Mouse (Mus musculus) embryonic facial prominence, embryonic 11.5 days (tissue): ENCODE data around the gene Pip5kl1. TPM values are rescaled to one million over a fixed set of nuclear protein-coding genes. Genes with fewer than 3 reads are reported as not detected.
A peak's percentile ranks its signal among the peaks of the same experiment; 100 is the strongest.

Experiments used
- ATAC-seq: fragments of 200-750 bp; cut with Nextera tagmentation; replicated peaks from 2 replicates; pipeline ENCODE4 v1.8.0; 2017; ENCODE audit warnings: low read depth; ENCODE audit not compliant: insufficient number of reproducible peaks, low FRiP score, low TSS enrichment
- DNase-seq: peaks from one replicate; pipeline ENCODE4 v3.0.0-alpha.2; 2015; ENCODE audit warnings: low spot score
- H3K27ac ChIP-seq: fragments of 300-500 bp; sonication (generic); replicated peaks from 2 replicates; pipeline ENCODE4 v1.5.1; 2014; ENCODE audit warnings: mild to moderate bottlenecking, low read depth, low read length, control low read depth
- H3K27me3 ChIP-seq: fragments of 300-500 bp; sonication (generic); 2 replicates; pipeline ENCODE4 v1.6.1; 2014; ENCODE audit warnings: mild to moderate bottlenecking, low read length, moderate library complexity, mixed read lengths; ENCODE audit not compliant: control insufficient read depth, insufficient read depth
- H3K36me3 ChIP-seq: fragments of 300-500 bp; sonication (generic); replicated peaks from 2 replicates; pipeline ENCODE4 v1.6.1; 2014; ENCODE audit warnings: low read depth, mild to moderate bottlenecking, low read length, moderate library complexity, mixed read lengths; ENCODE audit not compliant: control insufficient read depth, insufficient read depth
- H3K4me1 ChIP-seq: fragments of 300-500 bp; sonication (generic); 2 replicates; pipeline ENCODE4 v1.6.1; 2014; ENCODE audit warnings: low read length, mixed read lengths; ENCODE audit not compliant: control insufficient read depth, insufficient read depth
- H3K4me2 ChIP-seq: fragments of 300-500 bp; sonication (generic); 2 replicates; pipeline ENCODE4 v1.6.1; 2014; ENCODE audit warnings: low read depth, mild to moderate bottlenecking, control low read depth, low read length, moderate library complexity
- H3K4me3 ChIP-seq: fragments of 300-500 bp; sonication (generic); 2 replicates; pipeline ENCODE4 v1.5.1; 2014; ENCODE audit warnings: low read depth, low read length, control low read depth
- H3K9ac ChIP-seq: fragments of 300-500 bp; sonication (generic); replicated peaks from 2 replicates; pipeline ENCODE4 v1.6.1; 2014; ENCODE audit warnings: mild to moderate bottlenecking, control low read depth, low read length
- H3K9me3 ChIP-seq: fragments of 300-500 bp; sonication (generic); replicated peaks from 2 replicates; pipeline ENCODE4 v1.6.1; 2016; ENCODE audit warnings: mild to moderate bottlenecking, low read length, inconsistent platforms, mixed read lengths; ENCODE audit not compliant: control insufficient read depth
- WGBS: fragments of 180-500 bp; shearing (Covaris S2); extraction: QIAGEN DNeasy Blood & Tissue Kit; methylation state at CpG from one replicate; pipeline ENCODE4 v1.1.7; 2014; 5-methylcytosine and 5-hydroxymethylcytosine counted together
- polyA plus RNA-seq: library from polyadenylated mRNA; unstranded; fragments of >200 nt; fragmentation: Nextera tagmentation; extraction: Ambion mirVana; gene quantifications from 2 replicates; pipeline ENCODE4 v1.2.1, GENCODE M21; 2014

Gene Pip5kl1
- polyA plus RNA-seq, 1 experiment from 2014 or later: 3.3 TPM

DNA sequence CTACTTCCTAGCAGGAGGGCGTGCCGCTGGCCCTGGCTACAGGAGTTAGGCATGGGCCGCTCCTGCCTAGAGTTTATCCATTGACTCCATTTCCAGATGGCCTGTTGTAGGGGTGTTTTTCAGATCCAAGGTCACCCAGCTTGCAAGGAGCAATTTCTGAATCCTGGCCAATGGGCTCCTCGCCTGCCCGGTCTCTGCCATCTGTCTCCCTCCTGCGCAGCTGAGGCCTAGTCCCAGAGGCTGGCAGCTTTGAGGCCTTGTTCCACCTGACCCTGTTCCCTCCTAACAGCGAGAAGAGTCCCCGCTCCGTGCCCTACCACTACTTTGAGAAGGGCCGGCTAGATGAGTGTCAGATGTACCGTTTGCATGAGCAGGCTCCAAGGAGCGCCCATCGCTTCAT is 22.1 kb downstream of the Pip5kl1 start:
- H3K4me3 ChIP-seq: no peak overlapping the region
- H3K4me1 ChIP-seq: no peaks in the 10 kb centered on the region
- no peaks in the 10 kb centered on the region for H3K27me3 ChIP-seq
- no peaks in the 10 kb centered on the region; the same call in 1 of the 2 replicates for H3K36me3 ChIP-seq
- no peak overlapping the region for H3K9ac ChIP-seq
- no peaks in the 10 kb centered on the region for H3K9me3 ChIP-seq
- ATAC-seq (no peak), DNase-seq (no peak)
- no peak overlapping the region for H3K4me2 ChIP-seq
- no peak overlapping the region for H3K27ac ChIP-seq
- WGBS: 97% methylated on average over 13 of the region's 13 CpGs

DNA sequence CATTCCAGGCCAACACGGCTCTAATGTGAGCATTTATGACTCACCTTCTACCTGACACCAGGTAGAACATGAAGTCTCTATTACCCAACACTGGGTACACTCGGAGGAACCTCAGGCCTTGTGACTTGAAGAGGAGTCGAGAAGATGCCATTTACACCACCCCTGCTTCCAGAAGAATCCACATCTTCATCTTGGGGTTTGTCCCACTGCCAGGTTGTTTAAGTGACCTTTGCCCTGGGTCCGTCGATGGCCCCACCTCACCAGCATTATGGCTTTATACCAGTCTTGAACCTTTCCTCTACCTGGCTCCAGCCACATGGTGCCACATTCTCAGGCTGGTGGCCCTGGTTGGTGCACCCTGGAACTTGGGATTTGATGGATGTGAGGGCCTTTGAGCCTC is 22.7 kb downstream of the Pip5kl1 start:
- H3K4me2 ChIP-seq: no peak overlapping the region
- H3K4me3 ChIP-seq: no peak overlapping the region
- no peak overlapping the region for H3K9ac ChIP-seq
- no peaks in the 10 kb centered on the region for H3K27me3 ChIP-seq
- no peaks in the 10 kb centered on the region for H3K9me3 ChIP-seq
- 86% methylated on average over 5 of the region's 5 CpGs for WGBS
- no peaks in the 10 kb centered on the region; the same call in 1 of the 2 replicates for H3K4me1 ChIP-seq
- no peak overlapping the region for H3K27ac ChIP-seq
- no peak for ATAC-seq
- no peaks in the 10 kb centered on the region; the same call in 1 of the 2 replicates for H3K36me3 ChIP-seq
- DNase-seq: no peak

DNA sequence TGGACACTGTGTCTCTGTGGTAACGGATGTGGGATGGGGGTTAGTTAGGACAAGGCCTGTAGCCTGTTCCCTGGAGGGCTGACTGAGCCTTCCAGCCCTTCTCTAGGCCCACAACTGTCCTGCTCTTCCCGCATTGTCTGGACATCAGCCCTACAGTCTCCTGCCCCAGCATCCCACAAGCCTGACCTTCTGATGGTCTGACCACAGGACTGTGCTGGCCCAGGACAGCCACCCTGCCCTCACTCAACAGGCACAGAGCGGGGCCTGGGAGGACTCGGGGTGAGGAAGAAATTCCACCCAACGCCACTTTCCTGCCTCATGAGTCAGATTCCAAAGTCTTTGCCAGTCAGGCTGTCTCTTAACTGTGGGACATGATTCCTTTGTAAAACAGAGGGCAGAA is 23.1 kb downstream of the Pip5kl1 start:
- 86% methylated on average over 5 of the region's 5 CpGs for WGBS

DNA sequence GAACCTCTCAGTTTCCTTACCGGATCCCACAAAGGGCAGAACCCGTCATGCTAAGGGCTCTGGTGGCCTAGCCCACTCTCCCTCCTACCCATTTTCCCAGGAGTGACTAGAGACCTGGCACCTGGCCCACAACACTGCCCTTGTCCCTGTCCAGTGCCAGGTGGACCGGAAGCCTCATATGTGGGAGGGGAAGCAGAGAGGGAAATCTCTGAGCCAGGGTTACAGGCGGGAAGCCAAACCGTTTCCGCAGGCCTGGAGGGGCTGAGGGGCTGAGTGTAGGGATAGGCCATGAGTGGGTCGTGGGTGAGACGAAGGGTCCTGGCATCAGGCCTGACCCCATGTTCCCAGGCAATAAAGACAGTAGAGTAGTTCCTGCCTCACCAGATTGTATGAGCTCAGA is 23.9 kb downstream of the Pip5kl1 start:
- Histone ChIP-seq H3K4me3 (no peak overlapping the region), H3K9me3 (no peaks in the 10 kb centered on the region), H3K27me3 (no peaks in the 10 kb centered on the region), H3K9ac (no peak overlapping the region), H3K4me2 (no peak overlapping the region), H3K4me1 (no peaks in the 10 kb centered on the region; the same call in 1 of the 2 replicates), H3K36me3 (no peaks in the 10 kb centered on the region; the same call in 1 of the 2 replicates), H3K27ac (no peak overlapping the region)
- ATAC-seq (no peak), DNase-seq (no peak)
- 93% methylated on average over 8 of the region's 8 CpGs for WGBS

More for the DNA sequence above, 23.1 kb downstream of the Pip5kl1 start:
- Histone ChIP-seq H3K27ac (no peak overlapping the region), H3K9ac (no peak overlapping the region), H3K4me2 (no peak overlapping the region), H3K4me3 (no peak overlapping the region), H3K9me3 (no peaks in the 10 kb centered on the region), H3K27me3 (no peaks in the 10 kb centered on the region), H3K36me3 (no peaks in the 10 kb centered on the region; the same call in 1 of the 2 replicates), H3K4me1 (no peaks in the 10 kb centered on the region; the same call in 1 of the 2 replicates)
- ATAC-seq (no peak), DNase-seq (no peak)

DNA sequence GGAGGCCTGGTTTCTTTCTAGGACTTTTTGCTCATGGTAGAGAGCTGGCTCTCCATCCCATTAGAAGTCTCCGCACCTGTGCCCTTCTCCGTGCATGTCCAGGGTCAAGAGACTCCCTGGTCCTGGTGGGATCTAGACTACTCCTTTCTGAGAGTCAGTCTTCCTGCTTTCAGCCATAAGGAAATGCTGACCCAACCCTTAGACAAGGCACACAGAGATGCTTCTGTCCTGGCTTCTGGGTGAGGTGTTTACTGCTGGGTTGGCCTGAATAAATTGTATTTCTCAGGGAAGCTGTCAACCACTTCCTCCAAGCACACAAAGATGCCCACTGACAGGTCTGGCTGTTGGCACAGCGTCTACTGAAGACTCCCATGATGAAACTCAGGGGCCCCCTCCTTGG is 24.8 kb downstream of the Pip5kl1 start, which contains the start of gene St6galnac6:
Gene St6galnac6 (plus strand): TSS at position 301 of the 400 bp plus-strand sequence.
- ATAC-seq: no peak
- no peak within 1 kb of the TSS for H3K9ac ChIP-seq
- no peak within 1 kb of the TSS for H3K27ac ChIP-seq
- H3K4me3 ChIP-seq: no peak within 1 kb of the TSS
- H3K4me2 ChIP-seq: no peak within 1 kb of the TSS
- no peaks in the 10 kb centered on the region for H3K9me3 ChIP-seq
- 89% methylated on average over 3 of the region's 3 CpGs for WGBS
- no peak for DNase-seq
- no peaks in the 10 kb centered on the region for H3K36me3 ChIP-seq
- no peaks in the 10 kb centered on the region for H3K27me3 ChIP-seq
- H3K4me1 ChIP-seq: no peaks in the 10 kb centered on the region; the same call in 1 of the 2 replicates

DNA sequence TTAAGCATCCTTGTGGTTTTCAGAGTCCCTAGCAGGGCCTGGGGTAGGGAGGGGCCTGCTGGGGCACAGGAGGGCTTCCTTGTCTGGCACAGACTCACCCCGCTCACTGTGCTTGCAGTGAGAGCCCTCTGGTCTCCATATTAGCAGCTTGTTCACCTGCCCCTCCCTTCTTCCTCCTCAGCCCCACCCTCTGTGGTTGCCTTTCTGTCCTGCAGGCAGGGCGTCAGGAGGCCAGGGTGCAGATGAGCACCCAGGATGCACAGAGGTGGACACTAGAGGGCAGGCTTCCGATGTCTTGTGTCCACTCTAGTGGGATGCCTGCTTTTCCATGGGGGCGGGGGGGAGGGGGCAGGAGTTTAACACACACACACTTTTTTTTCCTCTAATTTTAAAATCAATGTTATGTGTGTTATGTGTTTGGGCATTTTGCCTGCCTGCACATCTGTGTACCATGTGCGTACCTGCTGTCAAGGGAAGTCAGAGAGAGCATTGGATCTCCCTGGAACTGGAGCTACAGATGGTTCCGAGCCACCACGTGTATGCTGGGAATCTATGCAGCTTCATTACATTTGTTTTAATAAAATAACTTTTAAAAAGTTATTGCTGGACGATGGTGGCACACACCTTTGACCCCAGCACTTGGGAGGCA is 26.9 kb downstream of the Pip5kl1 start:
- no peak overlapping the region for H3K27ac ChIP-seq
- WGBS: 41% methylated on average over 8 of the region's 8 CpGs
- no peak overlapping the region for H3K9ac ChIP-seq
- no peaks in the 10 kb centered on the region for H3K36me3 ChIP-seq
- DNase-seq (peak; percentile 65), ATAC-seq (0 out of 2 replicates have a peak, but pooled peaks have one; percentile 31)
- H3K4me3 ChIP-seq: no peak overlapping the region
- H3K27me3 ChIP-seq: no peaks in the 10 kb centered on the region
- H3K4me1 ChIP-seq: no peaks in the 10 kb centered on the region; the same call in 1 of the 2 replicates
- H3K4me2 ChIP-seq: no peak overlapping the region
- H3K9me3 ChIP-seq: no peaks in the 10 kb centered on the region

DNA sequence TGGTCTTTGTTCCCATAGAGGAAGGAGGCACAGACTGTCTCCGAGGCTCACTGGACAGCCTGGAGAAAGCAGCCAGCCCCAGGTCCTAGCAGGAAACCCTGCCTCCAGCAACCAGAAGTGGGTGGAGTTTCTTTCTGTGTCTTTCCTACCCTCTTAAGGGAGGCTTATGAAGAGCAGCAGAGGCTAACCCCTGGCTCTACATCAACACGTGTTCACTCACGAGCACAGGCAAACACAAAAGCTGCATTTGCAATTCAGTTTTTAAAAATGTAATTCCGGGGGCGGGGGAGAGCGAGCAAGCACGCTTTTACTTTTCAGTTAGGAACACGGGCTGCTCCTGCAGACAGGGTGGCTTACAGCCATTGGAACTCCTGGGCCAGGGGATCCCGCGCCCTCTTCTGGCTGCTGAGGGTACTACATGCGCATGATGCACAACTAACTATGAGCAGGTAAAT is 28.0 kb downstream of the Pip5kl1 start:
- DNase-seq (peak; percentile 89), ATAC-seq (0 out of 2 replicates have a peak, but pooled peaks have one; percentile 31)
- Histone ChIP-seq H3K9me3 (no peaks in the 10 kb centered on the region), H3K27me3 (no peaks in the 10 kb centered on the region), H3K36me3 (no peaks in the 10 kb centered on the region), H3K9ac (peak overlapping the region; percentile 15; the same call in 1 of the 2 replicates), H3K4me3 (peak overlapping the region; percentile 21), H3K27ac (peak overlapping the region; percentile 23; the same call in 1 of the 2 replicates), H3K4me2 (peak overlapping the region; percentile 30), H3K4me1 (no peaks in the 10 kb centered on the region; the same call in 1 of the 2 replicates)
- WGBS: 1% methylated on average over 11 of the region's 11 CpGs

DNA sequence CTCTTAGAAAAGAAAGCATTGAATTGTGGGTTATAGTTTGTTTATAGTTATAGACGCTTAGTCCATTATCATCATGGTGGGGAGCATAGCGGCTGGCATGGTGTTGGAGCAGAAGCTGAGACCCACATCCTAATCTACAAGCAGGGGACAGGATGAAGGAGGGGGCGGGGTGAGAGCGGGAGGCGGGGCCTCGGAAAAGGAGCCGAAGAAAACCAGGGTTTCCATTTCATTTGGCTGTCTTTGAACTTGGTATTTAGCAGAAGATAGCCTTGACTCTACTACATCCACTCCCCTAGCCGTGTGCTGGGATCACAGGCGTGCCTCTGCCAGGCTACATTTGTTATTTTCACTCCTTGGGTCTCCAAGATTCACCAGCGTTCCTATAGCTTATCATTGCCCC is 30.0 kb downstream of the Pip5kl1 start:
- 47% methylated on average over 10 of the region's 10 CpGs for WGBS
- Histone ChIP-seq H3K27me3 (no peaks in the 10 kb centered on the region), H3K4me2 (no peak overlapping the region)

More for the DNA sequence above, 30.0 kb downstream of the Pip5kl1 start:
- H3K4me1 ChIP-seq: peaks cover 2% of the 10 kb centered on the region; the same call in 1 of the 2 replicates
- H3K4me3 ChIP-seq: no peak overlapping the region
- H3K9ac ChIP-seq: no peak overlapping the region
- H3K36me3 ChIP-seq: no peaks in the 10 kb centered on the region
- DNase-seq (no peak), ATAC-seq (no peak)
- H3K27ac ChIP-seq: no peak overlapping the region
- H3K9me3 ChIP-seq: no peaks in the 10 kb centered on the region
